Mouse (Mus musculus) leukemia stem cell, adult 10-12 weeks (primary cell): ENCODE results near the gene Pigu. TPM values are rescaled to one million over a fixed set of nuclear protein-coding genes. Genes with fewer than 3 reads are reported as not detected.

Experiments
- polyA plus RNA-seq: library from polyadenylated mRNA; stranded (reverse); fragments of >175 nt; gene quantifications from 2 replicates; pipeline ENCODE4 v1.2.3, GENCODE M21; 2012; ENCODE audit warnings: low replicate concordance

The Pigu gene
- 9.1 and 14.6 TPM in 2 replicates for polyA plus RNA-seq

DNA sequence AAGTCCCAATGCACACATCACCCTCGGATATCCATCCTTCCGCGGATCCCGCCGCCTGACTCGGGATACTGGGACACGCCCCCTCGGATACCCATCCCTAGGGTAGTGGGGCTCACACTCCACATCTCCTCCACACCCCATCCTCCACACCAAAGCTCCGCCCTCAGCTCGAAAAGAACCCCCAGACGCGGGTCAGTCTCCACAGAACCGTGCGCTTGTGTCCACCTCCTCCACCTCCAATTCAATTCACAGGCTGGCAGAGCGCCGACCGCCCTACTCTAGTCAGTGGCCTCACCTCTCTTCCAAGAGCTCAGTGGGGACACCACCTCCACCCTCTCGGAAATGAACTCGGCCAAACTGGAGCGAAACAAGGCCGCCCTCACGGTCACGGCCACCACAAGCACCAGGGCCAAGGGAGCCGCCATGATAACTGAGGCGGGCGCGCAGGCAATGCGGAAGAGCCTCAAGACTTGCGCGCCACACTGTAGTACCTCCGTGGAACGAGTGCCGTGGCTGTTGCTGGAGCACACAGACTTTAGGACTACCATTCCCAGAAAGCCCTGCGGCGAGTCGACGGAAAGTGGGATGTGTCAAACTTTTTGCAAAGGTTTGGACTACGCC lies at the start of gene Pigu:
Gene Pigu (minus strand): TSS at position 460 of the 621 bp plus-strand sequence.

DNA sequence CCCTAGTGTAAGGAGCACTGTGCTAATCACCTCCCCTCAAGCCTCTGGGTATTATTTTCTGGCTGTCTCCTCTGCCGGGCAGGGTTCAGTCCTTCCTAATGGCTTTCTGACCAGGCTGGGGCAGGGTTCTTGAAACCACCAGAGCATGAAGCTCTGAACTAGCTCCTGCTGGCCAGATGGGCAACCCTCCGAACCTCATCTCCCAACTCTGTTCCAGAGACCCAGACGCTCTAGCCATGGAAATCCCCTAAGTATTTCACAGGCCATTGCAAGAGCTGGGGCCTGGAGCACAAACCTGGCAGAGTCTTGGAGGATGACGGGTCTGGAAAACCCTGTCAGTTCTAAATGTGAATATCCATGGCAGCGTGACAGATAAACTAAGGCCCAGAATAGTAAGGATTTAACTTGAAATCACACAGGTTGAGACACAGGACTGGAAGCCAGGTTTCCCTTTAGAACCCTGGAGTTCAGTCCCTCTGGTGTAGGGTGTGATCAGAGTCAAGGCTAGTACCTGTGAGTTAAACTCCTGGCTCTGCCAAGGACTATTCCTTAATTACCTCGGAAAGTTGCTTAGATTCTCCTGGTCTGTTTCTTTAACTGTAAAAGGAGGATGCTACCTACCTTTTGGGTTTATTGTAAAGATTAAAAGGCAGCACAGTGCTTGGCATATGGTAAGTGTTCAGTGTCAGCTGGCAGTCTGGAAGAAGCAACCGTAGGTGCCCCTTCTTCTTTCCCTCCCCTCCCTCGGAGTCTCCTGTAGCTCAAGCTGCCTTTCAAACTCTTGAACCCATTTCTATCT lies 23.2 kb upstream of the Pigu start, which contains the start of gene Trp53inp2:
Gene Trp53inp2 (plus strand): TSS at position 799 of the 799 bp plus-strand sequence.

DNA sequence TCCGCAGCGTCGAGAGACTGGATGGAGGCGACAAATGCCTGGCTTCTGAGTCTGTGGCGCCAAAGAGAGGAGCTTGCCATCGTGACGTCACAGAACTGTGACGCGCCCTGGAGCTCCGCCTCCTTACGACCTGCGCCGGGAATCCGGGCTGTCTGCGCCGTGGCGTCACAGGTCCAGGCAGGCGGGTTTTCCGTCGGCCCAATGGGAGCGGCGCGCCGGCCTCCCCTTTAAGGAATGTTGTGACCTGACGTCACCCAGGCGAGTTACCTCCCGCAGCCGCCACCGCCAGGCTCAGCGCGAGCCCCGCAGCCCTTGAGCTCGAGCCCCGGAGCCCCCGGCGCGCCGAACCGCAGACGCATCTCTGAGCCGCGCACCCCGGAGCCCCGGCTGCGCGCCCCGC lies 81.0 kb downstream of the Pigu start, which contains the start of gene Map1lc3a:
Gene Map1lc3a (plus strand): TSS at position 103 of the 400 bp plus-strand sequence.

DNA sequence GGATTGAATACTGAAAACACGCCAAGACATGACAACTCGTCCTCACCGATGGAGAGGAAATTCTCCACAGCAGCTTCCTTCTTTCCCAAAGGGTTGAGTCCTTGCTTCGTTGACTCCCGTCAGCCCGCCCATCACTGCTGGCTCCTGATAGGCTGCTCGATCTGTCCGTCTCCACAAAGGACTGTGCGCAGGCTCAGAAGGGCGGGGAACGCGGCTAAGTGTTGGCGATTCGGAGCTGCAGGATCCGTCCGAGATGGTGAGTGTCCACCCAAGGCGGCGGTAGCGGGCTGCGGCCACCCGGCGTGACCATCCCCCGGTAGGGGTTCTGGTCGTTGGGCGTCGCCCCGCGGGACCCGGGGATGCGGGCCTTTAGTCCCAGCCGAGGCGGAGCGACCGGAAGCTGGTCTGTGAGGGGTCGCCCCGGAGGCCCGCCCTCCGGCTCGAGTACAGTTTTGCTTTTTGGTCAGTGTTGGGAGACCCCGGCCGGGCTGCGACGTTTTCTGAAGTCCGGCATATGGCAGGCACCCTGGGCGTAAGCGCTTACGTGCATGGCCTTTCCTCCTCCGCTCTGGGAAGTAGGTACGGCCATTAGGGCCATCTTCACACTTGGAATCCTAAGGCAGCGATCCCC lies 120.8 kb downstream of the Pigu start, which contains the start of gene Dynlrb1:
Gene Dynlrb1 (plus strand): TSS at position 172 of the 631 bp plus-strand sequence.

Other genes starting within 250 kb of the Pigu start
- 1.4 and 2.9 TPM in 2 replicates for gene Itch, start 223.9 kb downstream of the Pigu start, polyA plus RNA-seq
- gene Dynlrb1, start 120.9 kb downstream of the Pigu start, polyA plus RNA-seq = 8.5 and 43.6 TPM in 2 replicates
- gene Map1lc3a, start 81.1 kb downstream of the Pigu start, polyA plus RNA-seq = 23.7 and 45.4 TPM in 2 replicates
- 11.6 and 16.1 TPM in 2 replicates for gene Trp53inp2, start 23.6 kb upstream of the Pigu start, polyA plus RNA-seq
- 51.9 and 92.6 TPM in 2 replicates for gene Ncoa6, start 116.5 kb upstream of the Pigu start, polyA plus RNA-seq
- 6.8 and 22.3 TPM in 2 replicates for gene Acss2, start 160.5 kb upstream of the Pigu start, polyA plus RNA-seq
- 0.42 and 2.8 TPM in 2 replicates for gene Ggt7, start 160.8 kb upstream of the Pigu start, polyA plus RNA-seq
- 17.2 and 20.6 TPM in 2 replicates for gene Gss, start 235.4 kb upstream of the Pigu start, polyA plus RNA-seq